Mouse (Mus musculus) Muller cell, postnatal 12 days (primary cell): ENCODE measurements around the gene Skor1.

Experiments used
- DNase-seq: peaks from one replicate; pipeline ENCODE4 v3.0.0-alpha.2; 2015; ENCODE audit errors: inconsistent ontology term

Skor1 gene

GRCm38 (mm10) chr9:63091101-63091921, 57.5 kb downstream of the Skor1 start:
- DNase-seq, result peak; percentile 28

DNA sequence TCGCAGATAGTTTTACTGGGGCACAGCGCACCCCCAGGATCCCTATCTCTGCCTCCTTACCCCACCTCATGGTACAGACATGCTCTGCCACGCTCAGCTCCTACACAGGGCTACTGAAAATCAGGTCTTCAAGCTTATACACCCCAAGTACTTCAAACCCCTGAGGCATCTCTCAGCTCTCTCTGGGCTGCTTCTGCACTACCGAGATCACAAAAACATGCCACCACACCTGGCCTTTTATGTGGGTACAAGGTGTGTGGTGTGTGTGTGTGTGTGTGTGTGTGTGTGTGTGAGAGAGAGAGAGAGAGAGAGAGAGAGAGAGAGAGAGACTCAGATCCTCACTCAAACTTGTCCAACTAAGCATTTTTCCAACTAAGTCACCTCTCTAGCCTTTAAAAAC, 59.6 kb downstream of the Skor1 start:
- DNase-seq, result no peak
